Mouse (Mus musculus): Measurements from ENCODE around the gene Gm21885. TPM values are rescaled to one million over a fixed set of nuclear protein-coding genes. Genes with fewer than 3 reads are reported as not detected.

The Gm21885 gene
- polyA plus RNA-seq (2014; fragmentation: Nextera tagmentation; extraction: Ambion mirVana), result 1.0 TPM in 1 of 2 replicates, not detected in the other

DNA sequence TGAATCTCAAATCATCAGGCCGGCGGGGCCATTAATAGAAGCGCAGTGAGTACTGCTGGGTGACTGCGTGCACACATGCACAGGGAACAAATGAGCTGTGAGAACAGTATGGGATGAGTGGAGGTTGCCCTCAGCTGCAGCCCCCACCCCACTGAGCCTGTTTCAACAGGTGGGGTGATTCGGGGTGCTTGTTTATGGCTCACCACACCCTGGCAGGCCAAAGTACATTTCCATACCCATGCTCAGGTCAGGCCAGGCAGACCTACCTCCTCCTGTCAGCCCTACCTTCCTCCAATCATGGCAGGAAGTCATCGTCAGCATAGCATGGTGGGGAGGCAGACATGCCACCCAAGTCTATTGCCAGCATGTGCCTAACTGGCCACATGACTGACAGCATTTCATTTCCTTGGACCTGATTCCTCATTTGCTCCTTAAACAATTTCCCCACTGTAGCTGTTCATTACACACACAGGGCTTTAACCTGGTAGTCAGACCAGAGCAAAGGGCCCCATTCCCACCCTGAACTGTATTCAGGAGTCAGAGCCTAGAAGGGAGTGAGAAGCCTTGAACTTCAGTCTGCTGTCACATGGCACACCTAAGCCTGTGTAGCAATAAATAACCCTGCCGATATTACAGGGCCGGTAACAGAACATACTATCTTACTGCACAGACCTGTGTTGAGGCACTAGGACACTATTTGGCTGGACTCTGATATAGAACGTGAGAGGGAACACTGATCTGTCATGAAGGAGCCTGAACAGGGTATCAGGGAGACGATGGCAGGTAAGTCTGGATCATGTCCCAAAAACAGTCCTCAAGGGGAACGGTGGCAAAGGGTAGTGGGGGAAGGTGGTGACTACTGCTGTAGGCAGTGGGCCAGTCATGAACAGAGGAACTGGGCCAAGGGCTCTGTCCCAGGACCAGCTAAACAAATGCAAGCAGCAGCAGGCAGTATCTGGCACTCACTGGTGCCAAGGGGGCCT lies at the start of gene Gm21885:
Gene Gm21885, plus strand, starts transcription at position 675 of the 983 bp plus-strand sequence.
- Histone ChIP-seq H3K36me3 (ENCODE audit: control insufficient read depth, insufficient read depth, low read length) (peaks cover 31% of the 10 kb centered on the region), H3K4me3 (ENCODE audit: low read length) (no peak within 1 kb of the TSS), H3K27ac (ENCODE audit: low read depth, low read length) (no peak within 1 kb of the TSS), H3K27me3 (ENCODE audit: control insufficient read depth, insufficient read depth, low read length) (no peaks in the 10 kb centered on the region), H3K9ac (ENCODE audit: low read depth, low read length) (no peak within 1 kb of the TSS), H3K4me2 (replicated peaks; ENCODE audit: low read depth, low read length) (no peak within 1 kb of the TSS), H3K9me3 (ENCODE audit: control insufficient read depth, low read length) (no peaks in the 10 kb centered on the region), H3K4me1 (ENCODE audit: control insufficient read depth, insufficient read depth, low read length) (no peaks in the 10 kb centered on the region)
- 85% methylated on average over 11 of the region's 11 CpGs for WGBS
- ATAC-seq (ENCODE audit: low FRiP score, low TSS enrichment), result no peak

DNA sequence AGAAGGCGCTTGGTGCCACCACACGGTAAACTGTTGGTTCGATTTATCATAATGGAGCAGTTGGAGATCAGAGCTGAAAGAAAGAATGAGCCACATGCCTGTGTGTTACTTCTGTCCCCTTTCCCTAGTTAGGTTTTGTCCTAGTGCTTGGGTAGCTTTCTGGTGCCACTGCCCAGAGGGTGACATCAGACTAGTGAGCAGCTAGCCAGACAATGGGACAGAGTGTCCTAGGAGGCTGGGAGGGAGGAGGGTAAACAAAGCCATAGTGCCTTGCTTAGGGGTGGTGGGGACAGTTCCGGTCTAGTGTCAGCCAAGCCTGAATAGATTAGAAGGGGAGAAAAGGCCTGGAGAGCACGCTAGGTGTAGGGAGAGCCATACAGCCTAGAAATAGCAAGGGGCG lies 48.3 kb upstream of the Gm21885 start:
- H3K9ac ChIP-seq (ENCODE audit: low read depth, low read length), result no peak overlapping the region
- H3K4me3 ChIP-seq (ENCODE audit: low read length), result no peak overlapping the region
- H3K36me3 ChIP-seq (ENCODE audit: control insufficient read depth, insufficient read depth, low read length), result no peaks in the 10 kb centered on the region
- 89% methylated on average over 6 of the region's 6 CpGs for WGBS
- H3K9me3 ChIP-seq (ENCODE audit: control insufficient read depth, low read length), result no peaks in the 10 kb centered on the region
- ATAC-seq (ENCODE audit: low FRiP score, low TSS enrichment), result no peak
- H3K4me1 ChIP-seq (ENCODE audit: control insufficient read depth, insufficient read depth, low read length), result no peaks in the 10 kb centered on the region
- H3K27me3 ChIP-seq (ENCODE audit: control insufficient read depth, insufficient read depth, low read length), result no peaks in the 10 kb centered on the region
- H3K27ac ChIP-seq (ENCODE audit: low read depth, low read length), result no peak overlapping the region
- no peak overlapping the region for H3K4me2 ChIP-seq (replicated peaks; ENCODE audit: low read depth, low read length)

GRCm38 (mm10) chr11:94234380-94234779 lies 47.3 kb upstream of the Gm21885 start:
- 88% methylated on average over 12 of the region's 12 CpGs for WGBS
- ATAC-seq (ENCODE audit: low FRiP score, low TSS enrichment), result no peak
- Histone ChIP-seq H3K36me3 (ENCODE audit: control insufficient read depth, insufficient read depth, low read length) (no peaks in the 10 kb centered on the region), H3K9me3 (ENCODE audit: control insufficient read depth, low read length) (no peaks in the 10 kb centered on the region), H3K27me3 (ENCODE audit: control insufficient read depth, insufficient read depth, low read length) (no peaks in the 10 kb centered on the region), H3K4me3 (ENCODE audit: low read length) (no peak overlapping the region), H3K27ac (ENCODE audit: low read depth, low read length) (no peak overlapping the region), H3K4me2 (replicated peaks; ENCODE audit: low read depth, low read length) (no peak overlapping the region), H3K9ac (ENCODE audit: low read depth, low read length) (no peak overlapping the region), H3K4me1 (ENCODE audit: control insufficient read depth, insufficient read depth, low read length) (no peaks in the 10 kb centered on the region)

GRCm38 (mm10) chr11:94234857-94235256 lies 46.8 kb upstream of the Gm21885 start:
- Histone ChIP-seq H3K27ac (ENCODE audit: low read depth, low read length) (no peak overlapping the region), H3K36me3 (ENCODE audit: control insufficient read depth, insufficient read depth, low read length) (no peaks in the 10 kb centered on the region), H3K4me2 (replicated peaks; ENCODE audit: low read depth, low read length) (no peak overlapping the region), H3K9ac (ENCODE audit: low read depth, low read length) (no peak overlapping the region), H3K4me1 (ENCODE audit: control insufficient read depth, insufficient read depth, low read length) (no peaks in the 10 kb centered on the region), H3K9me3 (ENCODE audit: control insufficient read depth, low read length) (no peaks in the 10 kb centered on the region), H3K27me3 (ENCODE audit: control insufficient read depth, insufficient read depth, low read length) (no peaks in the 10 kb centered on the region), H3K4me3 (ENCODE audit: low read length) (no peak overlapping the region)
- ATAC-seq (ENCODE audit: low FRiP score, low TSS enrichment), result no peak
- 87% methylated on average over 8 of the region's 8 CpGs for WGBS

GRCm38 (mm10) chr11:94236074-94236473 lies 45.6 kb upstream of the Gm21885 start:
- no peak overlapping the region for H3K4me3 ChIP-seq (ENCODE audit: low read length)
- H3K9me3 ChIP-seq (ENCODE audit: control insufficient read depth, low read length), result no peaks in the 10 kb centered on the region
- no peaks in the 10 kb centered on the region for H3K27me3 ChIP-seq (ENCODE audit: control insufficient read depth, insufficient read depth, low read length)
- H3K4me1 ChIP-seq (ENCODE audit: control insufficient read depth, insufficient read depth, low read length), result no peaks in the 10 kb centered on the region
- no peak overlapping the region for H3K27ac ChIP-seq (ENCODE audit: low read depth, low read length)
- H3K36me3 ChIP-seq (ENCODE audit: control insufficient read depth, insufficient read depth, low read length), result no peaks in the 10 kb centered on the region
- no peak overlapping the region for H3K9ac ChIP-seq (ENCODE audit: low read depth, low read length)
- H3K4me2 ChIP-seq (replicated peaks; ENCODE audit: low read depth, low read length), result no peak overlapping the region
- 36% methylated on average over 3 of the region's 3 CpGs for WGBS
- ATAC-seq (ENCODE audit: low FRiP score, low TSS enrichment), result peak; percentile 89

DNA sequence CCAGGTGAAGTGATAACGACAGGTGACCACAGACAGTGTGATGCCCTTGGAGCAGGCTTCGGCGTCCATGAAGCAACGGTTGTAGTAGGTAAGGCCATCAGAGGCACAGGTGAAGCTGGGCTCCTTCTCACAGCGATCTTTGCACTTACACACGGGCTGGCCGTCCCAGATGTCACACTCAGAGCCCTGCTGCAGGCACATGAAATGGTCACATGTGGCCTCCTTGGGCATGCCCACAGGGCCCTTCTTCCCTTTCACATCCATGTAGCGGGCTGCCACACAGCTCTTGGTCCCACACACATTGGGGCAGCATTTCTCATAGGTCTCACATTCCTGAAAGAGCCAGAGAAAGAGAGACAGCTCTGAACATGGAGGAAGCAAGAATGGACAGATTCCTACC lies 42.9 kb upstream of the Gm21885 start:
- Histone ChIP-seq H3K9ac (ENCODE audit: low read depth, low read length) (no peak overlapping the region), H3K4me1 (ENCODE audit: control insufficient read depth, insufficient read depth, low read length) (peaks cover 16% of the 10 kb centered on the region), H3K9me3 (ENCODE audit: control insufficient read depth, low read length) (no peaks in the 10 kb centered on the region), H3K4me3 (ENCODE audit: low read length) (no peak overlapping the region), H3K27me3 (ENCODE audit: control insufficient read depth, insufficient read depth, low read length) (no peaks in the 10 kb centered on the region), H3K36me3 (ENCODE audit: control insufficient read depth, insufficient read depth, low read length) (no peaks in the 10 kb centered on the region), H3K27ac (ENCODE audit: low read depth, low read length) (no peak overlapping the region), H3K4me2 (replicated peaks; ENCODE audit: low read depth, low read length) (no peak overlapping the region)
- no peak for ATAC-seq (ENCODE audit: low FRiP score, low TSS enrichment)
- 89% methylated on average over 8 of the region's 8 CpGs for WGBS

DNA sequence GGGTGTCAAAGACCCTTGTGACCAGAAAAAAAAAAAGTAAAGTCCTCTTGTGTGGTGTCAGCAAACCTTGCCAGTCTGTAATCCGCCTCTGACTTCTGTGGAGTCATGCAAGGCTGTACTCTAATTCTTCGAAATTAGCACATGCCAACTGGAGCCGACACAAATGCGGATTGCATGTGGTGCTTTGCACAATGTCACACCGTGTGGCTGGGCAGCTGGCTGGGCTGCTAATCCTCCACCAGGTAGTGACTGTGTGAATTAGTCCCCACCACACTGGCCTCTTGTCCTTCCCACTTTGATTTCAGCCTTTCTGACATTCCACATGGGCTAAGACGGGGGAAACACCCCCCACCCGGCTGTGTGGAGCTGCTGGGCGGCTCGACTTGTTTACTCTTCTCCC lies 42.0 kb upstream of the Gm21885 start:
- no peak for ATAC-seq (ENCODE audit: low FRiP score, low TSS enrichment)
- 42% methylated on average over 9 of the region's 9 CpGs for WGBS

DNA sequence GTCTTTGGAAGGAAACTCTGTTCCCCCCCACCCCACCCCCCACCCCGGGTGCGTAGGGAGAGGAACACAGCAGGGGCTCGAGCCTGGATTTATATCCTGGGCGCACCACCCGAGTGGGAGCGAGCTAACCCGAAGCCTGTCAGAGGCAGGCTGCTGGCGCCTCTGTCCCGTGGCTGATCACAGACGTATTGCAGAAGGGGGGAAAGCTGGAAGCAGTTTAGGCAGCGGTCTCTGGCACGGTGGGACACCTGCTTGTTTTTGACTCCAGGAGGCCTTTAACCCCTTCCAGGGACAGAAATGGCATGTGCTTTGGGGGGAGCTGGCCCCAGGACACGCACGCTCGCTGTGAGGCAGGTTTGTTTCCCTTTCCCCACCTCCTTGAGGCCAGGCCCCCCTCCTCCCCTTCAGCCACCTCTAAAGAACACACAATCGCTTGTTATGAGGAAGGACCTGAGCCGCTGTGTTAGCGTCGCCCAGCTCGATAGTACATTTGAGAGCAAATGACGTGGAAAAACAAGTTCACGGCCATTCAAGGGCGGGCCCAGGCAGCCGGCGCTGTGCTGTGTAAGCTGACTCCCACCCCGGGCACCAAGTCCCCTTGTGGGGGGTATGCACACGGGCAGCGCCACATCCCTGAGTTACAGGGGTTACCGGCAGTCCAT lies 38.8 kb upstream of the Gm21885 start:
- Histone ChIP-seq H3K9me3 (ENCODE audit: control insufficient read depth, low read length) (no peaks in the 10 kb centered on the region), H3K4me1 (ENCODE audit: control insufficient read depth, insufficient read depth, low read length) (peaks cover 39% of the 10 kb centered on the region), H3K9ac (ENCODE audit: low read depth, low read length) (peak overlapping the region; percentile 51), H3K27me3 (ENCODE audit: control insufficient read depth, insufficient read depth, low read length) (no peaks in the 10 kb centered on the region), H3K4me3 (ENCODE audit: low read length) (peak overlapping the region; percentile 28), H3K36me3 (ENCODE audit: control insufficient read depth, insufficient read depth, low read length) (no peaks in the 10 kb centered on the region), H3K27ac (ENCODE audit: low read depth, low read length) (peak overlapping the region; percentile 39; the same call in 1 of the 2 replicates), H3K4me2 (replicated peaks; ENCODE audit: low read depth, low read length) (peak overlapping the region; percentile 68)
- peak; percentile 60 for ATAC-seq (ENCODE audit: low FRiP score, low TSS enrichment)
- WGBS, result 3% methylated on average over 29 of the region's 29 CpGs

More for the DNA sequence above, 42.0 kb upstream of the Gm21885 start:
- Histone ChIP-seq H3K27me3 (ENCODE audit: control insufficient read depth, insufficient read depth, low read length) (no peaks in the 10 kb centered on the region), H3K36me3 (ENCODE audit: control insufficient read depth, insufficient read depth, low read length) (no peaks in the 10 kb centered on the region), H3K4me1 (ENCODE audit: control insufficient read depth, insufficient read depth, low read length) (peaks cover 20% of the 10 kb centered on the region), H3K4me3 (ENCODE audit: low read length) (no peak overlapping the region), H3K27ac (ENCODE audit: low read depth, low read length) (no peak overlapping the region), H3K9ac (ENCODE audit: low read depth, low read length) (no peak overlapping the region), H3K9me3 (ENCODE audit: control insufficient read depth, low read length) (no peaks in the 10 kb centered on the region), H3K4me2 (replicated peaks; ENCODE audit: low read depth, low read length) (no peak overlapping the region)

Measured in kidney, embryonic 14.5 days (tissue).